Mouse (Mus musculus) CH12.LX (cell line): ENCODE measurements at regions not wholly inside any gene's neighbourhood (a gene's known extent, or its start where the extent isn't known, plus 50 kb on each side); places are given as distances from the start of the nearest gene placed in this dataset.

Experiments used
- CHD2 ChIP-seq: IDR thresholded peaks from 2 replicates; pipeline ENCODE4 v1.6.1; 2011; ENCODE audit warnings: low read length, improper control_type of control experiment
- CTCF ChIP-seq, 2 experiments: IDR thresholded peaks in 1 of 2; conservative IDR thresholded peaks in 1 of 2; 2 replicates each; pipeline ENCODE4 v1.5.1; 2011 to 2012; ENCODE audit warnings: low read depth in 2 of 2, low read length in 2 of 2, improper control_type of control experiment in 1 of 2, inconsistent platforms in 1 of 2, mild to moderate bottlenecking in 1 of 2, moderate library complexity in 1 of 2
- POLR2A ChIP-seq: IDR thresholded peaks from 2 replicates; pipeline ENCODE4 v1.6.1; 2011; ENCODE audit warnings: low read depth, mild to moderate bottlenecking, improper control_type of control experiment, low read length

GRCm38 (mm10) chr2:11044727-11045274 is 127.1 kb upstream of the Prkcq start:
- TF ChIP-seq POLR2A (no peak), CHD2 (no peak), CTCF (conservative IDR thresholded peaks at IDR 0.05 in 1 of 2, IDR thresholded peaks at IDR 0.05 in 1 of 2; ENCODE audit: low read depth in 2 of 2, low read length in 2 of 2) (no peak)
